Mouse (Mus musculus): Measurements from ENCODE around the gene Slc34a3. TPM values are rescaled to one million over a fixed set of nuclear protein-coding genes. Genes with fewer than 3 reads are reported as not detected.

The Slc34a3 gene
- 0.04 and 0.06 TPM in 2 replicates for polyA plus RNA-seq (2012; rRNA removed; ENCODE audit: low replicate concordance)

DNA sequence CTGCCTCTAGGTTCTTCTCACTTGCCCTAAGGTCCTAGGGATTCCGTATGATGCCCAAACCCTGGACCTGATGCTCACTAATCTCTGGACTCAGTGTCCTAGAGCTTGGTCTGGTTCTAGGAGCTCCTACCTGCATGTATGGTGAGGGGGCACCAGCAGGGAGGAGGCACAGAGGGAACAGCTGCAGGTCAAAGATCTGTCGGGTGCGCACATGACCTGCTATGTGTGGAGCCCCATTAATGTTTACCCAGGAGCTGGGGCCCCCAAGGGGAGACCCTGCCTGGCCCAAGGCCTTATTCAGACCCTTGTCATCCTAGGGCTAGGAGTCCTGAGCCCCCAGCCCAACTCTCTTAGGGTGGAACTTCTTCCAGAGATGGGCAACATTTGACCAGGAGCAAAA, at the start of gene Slc34a3:
Slc34a3 (minus strand) TSS at position 315 of the 400 bp plus-strand sequence.

GRCm38 (mm10) chr2:25271827-25272511, 37.8 kb upstream of the Slc34a3 start, which contains the start of the genes Ssna1 and Anapc2:
TSS of gene Ssna1 (minus strand) at chr2:25272438.
TSS of gene Anapc2 (plus strand) at chr2:25272478.

GRCm38 (mm10) chr2:25262291-25262767, 28.2 kb upstream of the Slc34a3 start, which contains the start of gene Tprn:
TSS of gene Tprn (plus strand) at chr2:25262618.

DNA sequence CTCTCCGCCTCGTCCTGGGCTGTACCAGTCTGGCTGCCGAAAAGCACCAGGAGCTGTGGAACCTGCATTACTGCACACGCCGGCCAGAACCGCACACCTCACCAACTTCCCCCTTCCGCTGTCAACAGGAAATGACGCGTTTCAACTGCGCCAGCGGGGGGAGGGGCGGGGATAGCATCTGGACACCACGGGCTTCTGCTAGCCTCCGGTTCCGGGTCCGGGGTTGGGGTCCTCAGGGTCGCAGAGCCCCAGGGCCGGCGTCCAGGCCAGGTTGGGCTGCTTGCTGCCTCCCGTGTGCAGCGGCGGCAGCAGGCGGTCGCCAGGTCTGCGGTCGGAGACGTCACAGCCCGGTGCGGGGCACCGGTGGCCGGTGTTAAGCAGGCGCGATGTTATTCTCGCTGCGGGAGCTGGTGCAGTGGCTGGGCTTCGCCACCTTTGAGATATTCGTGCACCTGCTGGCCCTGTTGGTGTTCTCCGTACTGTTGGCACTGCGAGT, 21.2 kb upstream of the Slc34a3 start, which contains the start of gene Tmem203:
Tmem203 (plus strand) TSS at position 156 of the 496 bp plus-strand sequence.

GRCm38 (mm10) chr2:25246183-25247072, 12.3 kb upstream of the Slc34a3 start, which contains the start of gene AL732309.1:
TSS of gene AL732309.1 (minus strand) at chr2:25246863.

GRCm38 (mm10) chr2:25242101-25242506, 7.9 kb upstream of the Slc34a3 start, which contains the start of the genes Rnf208 and Cysrt1:
TSS of gene Rnf208 (plus strand) at chr2:25242255.
TSS of gene Cysrt1 (minus strand) at chr2:25242452.

GRCm38 (mm10) chr2:25236614-25237013, 2.5 kb upstream of the Slc34a3 start, which contains the start of gene Rnf224:
TSS of gene Rnf224 (minus strand) at chr2:25236787.

GRCm38 (mm10) chr2:25224492-25224765, 9.7 kb downstream of the Slc34a3 start, which contains the start of gene Tubb4b:
TSS of gene Tubb4b (minus strand) at chr2:25224702.

GRCm38 (mm10) chr2:25218445-25218844, 15.7 kb downstream of the Slc34a3 start, which contains the start of gene Fam166a:
TSS of gene Fam166a (plus strand) at chr2:25218745.

GRCm38 (mm10) chr2:25214444-25214843, 19.7 kb downstream of the Slc34a3 start, which contains the start of gene Stpg3:
TSS of gene Stpg3 (minus strand) at chr2:25214637.

GRCm38 (mm10) chr2:25211121-25211670, 23.0 kb downstream of the Slc34a3 start, which contains the start of gene Nelfb:
TSS of gene Nelfb (minus strand) at chr2:25211489.

DNA sequence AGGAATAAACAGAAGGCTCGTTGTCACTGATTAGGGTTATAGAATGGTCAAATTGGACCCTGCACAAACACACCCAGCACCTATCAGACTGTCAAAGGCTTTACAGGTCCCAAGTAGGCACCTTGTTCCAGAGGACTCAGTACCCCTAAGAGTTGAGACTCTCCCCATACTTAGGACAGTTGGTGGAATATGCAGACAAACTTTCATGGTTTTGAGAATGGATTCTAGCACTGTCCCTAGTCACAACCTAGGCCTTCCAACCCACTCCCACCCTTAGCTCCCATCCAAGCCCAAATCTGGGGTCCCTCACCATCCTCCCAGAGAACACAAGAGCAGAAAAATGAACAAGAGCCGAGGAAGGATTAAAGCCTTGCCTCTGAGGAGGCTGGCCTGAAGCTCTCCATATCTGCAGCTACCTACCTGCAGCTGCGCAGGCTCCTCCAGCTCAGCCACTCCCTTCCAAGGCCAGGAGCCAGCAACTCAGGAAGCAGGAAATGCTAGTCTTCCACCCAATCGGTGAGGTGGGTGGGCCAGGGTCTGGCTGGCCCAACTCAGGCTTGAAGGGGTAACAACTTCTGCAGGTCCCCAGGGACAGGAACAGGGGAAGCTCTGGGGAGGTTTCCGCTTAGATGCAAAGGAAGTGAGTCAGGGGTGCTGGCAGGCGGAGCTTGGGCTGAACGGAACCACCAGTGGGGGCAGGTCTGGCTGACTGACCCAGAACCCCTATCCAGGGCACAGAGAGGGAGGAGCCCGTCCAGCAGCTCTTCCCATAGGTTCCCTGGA, 37.8 kb downstream of the Slc34a3 start, which contains the start of gene Tor4a:
Tor4a (minus strand) TSS at position 715 of the 783 bp plus-strand sequence.

GRCm38 (mm10) chr2:25180478-25180903, 53.7 kb downstream of the Slc34a3 start, which contains the start of gene Nrarp:
TSS of gene Nrarp (plus strand) at chr2:25180758.

Other genes with a start within 250 kb of the Slc34a3 start
- 113 and 165 TPM in 2 replicates for gene Nsmf, start 180.0 kb downstream of the Slc34a3 start, polyA plus RNA-seq (2012; rRNA removed; ENCODE audit: low replicate concordance)
- 0.11 and 0.26 TPM in 2 replicates for gene Entpd8, start 154.1 kb downstream of the Slc34a3 start, polyA plus RNA-seq (2012; rRNA removed; ENCODE audit: low replicate concordance)
- gene Noxa1, start 139.2 kb downstream of the Slc34a3 start, polyA plus RNA-seq (2012; rRNA removed; ENCODE audit: low replicate concordance) = 0.07 and 0.16 TPM in 2 replicates
- 15.2 and 32.0 TPM in 2 replicates for gene Nrarp, start 53.6 kb downstream of the Slc34a3 start, polyA plus RNA-seq (2012; rRNA removed; ENCODE audit: low replicate concordance)
- gene Tor4a, start 37.5 kb downstream of the Slc34a3 start, polyA plus RNA-seq (2012; rRNA removed; ENCODE audit: low replicate concordance) = 34.9 and 70.8 TPM in 2 replicates
- gene Nelfb, start 22.9 kb downstream of the Slc34a3 start, polyA plus RNA-seq (2012; rRNA removed; ENCODE audit: low replicate concordance) = 51.7 and 97.1 TPM in 2 replicates
- 0.23 TPM in 1 of 2 replicates, not detected in the other for gene Stpg3, start 19.7 kb downstream of the Slc34a3 start, polyA plus RNA-seq (2012; rRNA removed; ENCODE audit: low replicate concordance)
- gene Fam166a, start 15.6 kb downstream of the Slc34a3 start, polyA plus RNA-seq (2012; rRNA removed; ENCODE audit: low replicate concordance) = 0.17 and 0.19 TPM in 2 replicates
- 306 and 366 TPM in 2 replicates for gene Tubb4b, start 9.7 kb downstream of the Slc34a3 start, polyA plus RNA-seq (2012; rRNA removed; ENCODE audit: low replicate concordance)
- 0.19 and 0.24 TPM in 2 replicates for gene Rnf224, start 2.4 kb upstream of the Slc34a3 start, polyA plus RNA-seq (2012; rRNA removed; ENCODE audit: low replicate concordance)
- 22.4 and 35.6 TPM in 2 replicates for gene Rnf208, start 7.9 kb upstream of the Slc34a3 start, polyA plus RNA-seq (2012; rRNA removed; ENCODE audit: low replicate concordance)
- gene Cysrt1, start 8.1 kb upstream of the Slc34a3 start, polyA plus RNA-seq (2012; rRNA removed; ENCODE audit: low replicate concordance) = 20.7 and 26.5 TPM in 2 replicates
- gene AL732309.1, start 12.5 kb upstream of the Slc34a3 start, polyA plus RNA-seq (2012; rRNA removed; ENCODE audit: low replicate concordance) = 28.2 and 30.4 TPM in 2 replicates
- 52.0 and 81.2 TPM in 2 replicates for gene Tmem203, start 21.1 kb upstream of the Slc34a3 start, polyA plus RNA-seq (2012; rRNA removed; ENCODE audit: low replicate concordance)
- gene Tprn, start 28.3 kb upstream of the Slc34a3 start, polyA plus RNA-seq (2012; rRNA removed; ENCODE audit: low replicate concordance) = 18.4 and 28.7 TPM in 2 replicates
- gene Ssna1, start 38.1 kb upstream of the Slc34a3 start, polyA plus RNA-seq (2012; rRNA removed; ENCODE audit: low replicate concordance) = 54.2 and 69.4 TPM in 2 replicates
- gene Anapc2, start 38.1 kb upstream of the Slc34a3 start, polyA plus RNA-seq (2012; rRNA removed; ENCODE audit: low replicate concordance) = 82.5 and 180 TPM in 2 replicates
- gene Tmem210, start 53.8 kb upstream of the Slc34a3 start, polyA plus RNA-seq (2012; rRNA removed; ENCODE audit: low replicate concordance) = not detected in 2 replicates
- gene Lrrc26, start 55.6 kb upstream of the Slc34a3 start, polyA plus RNA-seq (2012; rRNA removed; ENCODE audit: low replicate concordance) = 9.9 and 19.6 TPM in 2 replicates
- 0.19 and 0.41 TPM in 2 replicates for gene Grin1, start 84.8 kb upstream of the Slc34a3 start, polyA plus RNA-seq (2012; rRNA removed; ENCODE audit: low replicate concordance)
- gene Man1b1, start 98.0 kb upstream of the Slc34a3 start, polyA plus RNA-seq (2012; rRNA removed; ENCODE audit: low replicate concordance) = 11.8 and 12.5 TPM in 2 replicates
- gene Dpp7, start 122.0 kb upstream of the Slc34a3 start, polyA plus RNA-seq (2012; rRNA removed; ENCODE audit: low replicate concordance) = 43.0 and 55.8 TPM in 2 replicates
- 43.6 and 71.9 TPM in 2 replicates for gene Uap1l1, start 131.3 kb upstream of the Slc34a3 start, polyA plus RNA-seq (2012; rRNA removed; ENCODE audit: low replicate concordance)
- 0.86 and 3.4 TPM in 2 replicates for gene Sapcd2, start 138.0 kb upstream of the Slc34a3 start, polyA plus RNA-seq (2012; rRNA removed; ENCODE audit: low replicate concordance)
- 48.9 and 63.5 TPM in 2 replicates for gene Entpd2, start 161.5 kb upstream of the Slc34a3 start, polyA plus RNA-seq (2012; rRNA removed; ENCODE audit: low replicate concordance)
- gene Npdc1, start 165.0 kb upstream of the Slc34a3 start, polyA plus RNA-seq (2012; rRNA removed; ENCODE audit: low replicate concordance) = 151 and 254 TPM in 2 replicates
- 7.8 and 13.8 TPM in 2 replicates for gene Fut7, start 188.9 kb upstream of the Slc34a3 start, polyA plus RNA-seq (2012; rRNA removed; ENCODE audit: low replicate concordance)
- gene Abca2, start 194.3 kb upstream of the Slc34a3 start, polyA plus RNA-seq (2012; rRNA removed; ENCODE audit: low replicate concordance) = 52.8 and 92.1 TPM in 2 replicates
- 8.4 and 21.2 TPM in 2 replicates for gene Clic3, start 222.5 kb upstream of the Slc34a3 start, polyA plus RNA-seq (2012; rRNA removed; ENCODE audit: low replicate concordance)
- 92.7 and 147 TPM in 2 replicates for gene Paxx, start 226.7 kb upstream of the Slc34a3 start, polyA plus RNA-seq (2012; rRNA removed; ENCODE audit: low replicate concordance)
- 4.8 and 6.6 TPM in 2 replicates for gene Ptgds, start 235.7 kb upstream of the Slc34a3 start, polyA plus RNA-seq (2012; rRNA removed; ENCODE audit: low replicate concordance)